In the genomic region with DNA sequence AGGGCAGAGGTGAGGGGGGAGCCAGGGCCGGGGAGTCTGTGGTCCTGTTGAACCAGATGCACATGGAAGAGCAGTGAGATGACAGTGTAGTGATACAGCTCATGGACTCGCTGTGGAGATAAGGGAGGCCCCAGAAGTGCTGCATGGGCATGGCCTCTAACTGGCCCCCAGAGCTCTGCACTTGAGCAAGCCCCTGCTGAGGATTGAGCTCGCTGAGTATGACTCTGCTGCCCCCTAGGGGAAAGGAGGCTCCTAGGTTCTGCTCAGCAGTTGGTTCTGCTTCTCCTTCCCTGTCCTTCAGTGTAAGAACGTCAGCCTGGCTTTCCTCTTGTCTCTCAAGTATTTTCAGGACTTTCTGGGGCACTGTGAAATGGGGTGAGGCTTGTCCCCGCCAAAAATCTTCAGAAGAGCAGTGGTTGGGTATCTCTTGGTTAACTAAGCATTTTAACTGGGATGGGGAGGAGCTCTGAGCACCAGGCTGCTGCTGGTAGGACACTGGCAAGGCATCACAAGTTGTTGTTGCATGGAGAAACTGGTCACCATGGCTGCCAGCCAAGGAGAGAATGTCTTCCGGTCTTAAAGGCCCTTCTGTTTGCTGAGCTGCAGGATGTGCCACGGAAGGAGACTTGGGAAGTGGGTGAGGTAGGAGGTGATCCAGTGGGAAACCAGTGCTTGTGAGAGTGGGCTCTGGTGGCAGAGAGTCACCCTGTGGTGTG, we compare ENCODE assay signal across 8 mouse cellular contexts. TPM values are rescaled to one million over a fixed set of nuclear protein-coding genes. Genes with fewer than 3 reads are reported as not detected.
A peak's percentile ranks its signal among the peaks of the same experiment; 100 is the strongest.
DNase-seq lines count a peak whose midpoint lies in the region; ATAC-seq lines count a peak whose summit lies in the region.

No protein-coding gene starts in this region.

- H3K9me3 ChIP-seq in hindbrain, embryonic 16.5 days (ENCODE audit: control insufficient read depth, low read length) = no peaks in the 10 kb centered on the region

- H3K4me1 ChIP-seq in hindbrain, embryonic 16.5 days (ENCODE audit: control insufficient read depth, insufficient read depth, low read depth, low read length) = peaks cover 2% of the 10 kb centered on the region; the same call in 1 of the 2 replicates

- H3K4me3 ChIP-seq in hindbrain, embryonic 16.5 days (ENCODE audit: low read length) = no peak overlapping the region

- H3K4me2 ChIP-seq in hindbrain, embryonic 16.5 days (ENCODE audit: low read length) = no peak overlapping the region

- no peak overlapping the region for H3K9ac ChIP-seq in hindbrain, embryonic 16.5 days (ENCODE audit: low read depth, low read length)

- H3K27ac ChIP-seq in hindbrain, embryonic 16.5 days (ENCODE audit: low read depth, low read length) = no peak overlapping the region

- no peaks in the 10 kb centered on the region for H3K36me3 ChIP-seq in hindbrain, embryonic 16.5 days (ENCODE audit: control insufficient read depth, insufficient read depth, low read length)

- WGBS in hindbrain, embryonic 16.5 days = 28% methylated on average over 7 of the region's 7 CpGs

- peak; percentile 57 for DNase-seq in WW6 (ENCODE audit: low read depth, low spot score)
- DNase-seq in cerebellum, postnatal 36 days = peak; percentile 84 to 86
- DNase-seq in gastrocnemius, adult 18-20 months (ENCODE audit: low spot score) = peak; percentile 80
- peak; percentile 71 for DNase-seq in left cerebral cortex, adult 11 months (ENCODE audit: low spot score)
- DNase-seq in lung, postnatal 4 days = peak; percentile 85 to 88
- DNase-seq in right cerebral cortex, adult 18-20 months = peak; percentile 84
- peak; percentile 81 for DNase-seq in urinary bladder, postnatal 14 days (ENCODE audit: low spot score)

- ATAC-seq in hindbrain, embryonic 16.5 days = peak; percentile 90

- H3K27me3 ChIP-seq in hindbrain, embryonic 16.5 days (replicated peaks; ENCODE audit: control insufficient read depth, insufficient read depth, low read length) = no peaks in the 10 kb centered on the region; the same call in 1 of the 2 replicates

RNA-seq across cellular contexts. Expression of a gene that starts 3.0 kb away (rescaled TPM):
- not detected for total RNA-seq in gastrocnemius, adult 18-20 months (2021)
- not detected in 2 replicates for polyA plus RNA-seq in hindbrain, embryonic 16.5 days (2015; fragmentation: Nextera tagmentation; extraction: Ambion mirVana)

RNA-seq across cellular contexts. Expression of a gene that starts 16.5 kb away (rescaled TPM):
- not detected for total RNA-seq in gastrocnemius, adult 18-20 months (2021)
- 0.04 TPM in 1 of 2 replicates, not detected in the other for polyA plus RNA-seq in hindbrain, embryonic 16.5 days (2015; fragmentation: Nextera tagmentation; extraction: Ambion mirVana)

RNA-seq across cellular contexts. Expression of a gene that starts 18.0 kb away (rescaled TPM):
- total RNA-seq in gastrocnemius, adult 18-20 months (2021) = not detected
- 0.07 and 0.19 TPM in 2 replicates for polyA plus RNA-seq in hindbrain, embryonic 16.5 days (2015; fragmentation: Nextera tagmentation; extraction: Ambion mirVana)

RNA-seq across cellular contexts. Expression of a gene that starts 18.4 kb away (rescaled TPM):
- total RNA-seq in gastrocnemius, adult 18-20 months (2021) = not detected
- polyA plus RNA-seq in hindbrain, embryonic 16.5 days (2015; fragmentation: Nextera tagmentation; extraction: Ambion mirVana) = 0.12 TPM in 1 of 2 replicates, not detected in the other

RNA-seq across cellular contexts. Expression of a gene that starts 34.6 kb away (rescaled TPM):
- not detected for total RNA-seq in gastrocnemius, adult 18-20 months (2021)
- not detected in 2 replicates for polyA plus RNA-seq in hindbrain, embryonic 16.5 days (2015; fragmentation: Nextera tagmentation; extraction: Ambion mirVana)
